Mouse (Mus musculus) frontal cortex, adult 2 months (tissue): ENCODE measurements at regions not wholly inside any gene's neighbourhood (a gene's known extent, or its start where the extent isn't known, plus 50 kb on each side); places are given as distances from the start of the nearest gene placed in this dataset.

Source experiments
- DNase-seq, 2 experiments: peaks; one replicate each; pipeline ENCODE4 v3.0.0; 2022; ENCODE audit warnings: low spot score in 1 of 2; ENCODE audit errors: extremely low spot score in 1 of 2

GRCm38 (mm10) chr19:25729103-25729502 is 56.9 kb downstream of the Dmrt2 start:
- no peak for DNase-seq

- no peak for DNase-seq
These were observed 57.4 kb downstream of the Dmrt2 start for GRCm38 (mm10) chr19:25729633-25730032.

GRCm38 (mm10) chr19:25778455-25778854 is 106.2 kb downstream of the Dmrt2 start:
- DNase-seq = no peak

GRCm38 (mm10) chr19:25779356-25779755 is 107.1 kb downstream of the Dmrt2 start:
- no peak for DNase-seq

- no peak for DNase-seq
These were observed 109.1 kb downstream of the Dmrt2 start for GRCm38 (mm10) chr19:25781314-25781713.

- no peak for DNase-seq
These were observed 130.5 kb downstream of the Dmrt2 start for GRCm38 (mm10) chr19:25802692-25803091.

- peak; percentile 4 to 68 for DNase-seq
These were observed 133.1 kb downstream of the Dmrt2 start for GRCm38 (mm10) chr19:25805351-25805750.

GRCm38 (mm10) chr19:25813651-25814050 is 141.4 kb downstream of the Dmrt2 start:
- DNase-seq = no peak

- DNase-seq = no peak
These were observed 172.9 kb downstream of the Dmrt2 start for GRCm38 (mm10) chr19:25845158-25845557.

- no peak for DNase-seq
These were observed 184.1 kb downstream of the Dmrt2 start for GRCm38 (mm10) chr19:25856344-25856743.

- no peak for DNase-seq
These were observed 191.1 kb downstream of the Dmrt2 start for GRCm38 (mm10) chr19:25863312-25863711.

- no peak for DNase-seq
These were observed 234.5 kb downstream of the Dmrt2 start for GRCm38 (mm10) chr19:25906721-25907120.

- no peak for DNase-seq
These were observed 249.8 kb downstream of the Dmrt2 start for GRCm38 (mm10) chr19:25922052-25922451.

- no peak for DNase-seq
These were observed 250.6 kb downstream of the Dmrt2 start for GRCm38 (mm10) chr19:25922806-25923205.

- DNase-seq = no peak
These were observed 251.6 kb downstream of the Dmrt2 start for GRCm38 (mm10) chr19:25923727-25924384.

GRCm38 (mm10) chr19:25924385-25924769 is 252.2 kb downstream of the Dmrt2 start:
- no peak for DNase-seq

- no peak for DNase-seq
These were observed 255.0 kb downstream of the Dmrt2 start for GRCm38 (mm10) chr19:25927220-25927619.

- DNase-seq = no peak
These were observed 265.1 kb downstream of the Dmrt2 start for GRCm38 (mm10) chr19:25937343-25937742.

- no peak for DNase-seq
These were observed 299.0 kb downstream of the Dmrt2 start for GRCm38 (mm10) chr19:25971210-25971609.

GRCm38 (mm10) chr19:25975202-25975601 is 303.0 kb downstream of the Dmrt2 start:
- DNase-seq = no peak

- no peak for DNase-seq
These were observed 308.1 kb downstream of the Dmrt2 start for GRCm38 (mm10) chr19:25980308-25980707.

- DNase-seq = peak; percentile 11 to 46
These were observed 342.5 kb downstream of the Dmrt2 start for GRCm38 (mm10) chr19:26014620-26015180.

- no peak for DNase-seq
These were observed 348.9 kb downstream of the Dmrt2 start for GRCm38 (mm10) chr19:26021141-26021540.
